Mouse (Mus musculus): Measurements from ENCODE around the gene Sap18b. TPM values are rescaled to one million over a fixed set of nuclear protein-coding genes. Genes with fewer than 3 reads are reported as not detected.
"Not testable (repeated sequence)": the region's sequence is repeated elsewhere in the genome, so short reads cannot be mapped to it uniquely, and the experiment has no call there.

Gene Sap18b
- polyA plus RNA-seq, 1 experiment from 2014 or later, result 398 TPM

GRCm38 (mm10) chr8:95863761-95864440, 38.8 kb downstream of the Sap18b start:
- not testable (repeated sequence) for DNase-seq (ENCODE audit: low spot score); H3K4me3 ChIP-seq; H3K4me1 ChIP-seq; H3K27ac ChIP-seq; H3K27me3 ChIP-seq (ENCODE audit: insufficient read depth, poor library complexity, severe bottlenecking); H3K9me3 ChIP-seq
- H3K36me3 ChIP-seq, result peaks cover 56% of the 10 kb centered on the region
- 68% methylated on average over 11 of the region's 11 CpGs for WGBS

- not testable (repeated sequence) for H3K4me3 ChIP-seq; H3K4me1 ChIP-seq; H3K27ac ChIP-seq; H3K27me3 ChIP-seq (ENCODE audit: insufficient read depth, poor library complexity, severe bottlenecking); H3K9me3 ChIP-seq
- DNase-seq (ENCODE audit: low spot score), result peak; percentile 66
- WGBS, result 93% methylated on average over 18 of the region's 18 CpGs
- H3K36me3 ChIP-seq, result peaks cover 65% of the 10 kb centered on the region
These were observed 39.7 kb downstream of the Sap18b start for GRCm38 (mm10) chr8:95864851-95865250.

DNA sequence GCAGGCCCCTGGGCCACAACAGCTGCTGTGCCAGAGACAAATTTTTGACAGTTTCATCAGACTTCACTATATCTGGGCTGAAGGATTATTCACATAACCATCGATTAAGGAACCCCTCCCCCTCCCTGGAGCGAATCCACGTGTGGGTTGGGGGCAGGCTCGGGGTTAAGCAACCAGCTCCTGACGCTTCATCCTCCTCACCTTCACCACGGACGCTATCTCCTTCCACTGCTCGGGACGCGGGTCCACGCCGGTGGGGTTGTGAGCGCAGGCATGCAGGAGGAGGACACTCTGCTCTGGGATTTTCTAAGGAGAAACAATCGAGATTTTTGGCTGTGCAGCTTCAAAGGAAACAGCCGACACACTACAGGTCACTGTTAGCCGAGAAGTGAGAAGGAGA, 46.5 kb downstream of the Sap18b start:
- WGBS, result 84% methylated on average over 16 of the region's 16 CpGs
- Histone ChIP-seq H3K36me3 (peaks cover 100% of the 10 kb centered on the region), H3K4me1 (no peaks in the 10 kb centered on the region), H3K27ac (no peak overlapping the region), H3K27me3 (ENCODE audit: insufficient read depth, poor library complexity, severe bottlenecking) (no peaks in the 10 kb centered on the region), H3K9me3 (no peaks in the 10 kb centered on the region), H3K4me3 (no peak overlapping the region)
- DNase-seq (ENCODE audit: low spot score), result peak; percentile 56

DNA sequence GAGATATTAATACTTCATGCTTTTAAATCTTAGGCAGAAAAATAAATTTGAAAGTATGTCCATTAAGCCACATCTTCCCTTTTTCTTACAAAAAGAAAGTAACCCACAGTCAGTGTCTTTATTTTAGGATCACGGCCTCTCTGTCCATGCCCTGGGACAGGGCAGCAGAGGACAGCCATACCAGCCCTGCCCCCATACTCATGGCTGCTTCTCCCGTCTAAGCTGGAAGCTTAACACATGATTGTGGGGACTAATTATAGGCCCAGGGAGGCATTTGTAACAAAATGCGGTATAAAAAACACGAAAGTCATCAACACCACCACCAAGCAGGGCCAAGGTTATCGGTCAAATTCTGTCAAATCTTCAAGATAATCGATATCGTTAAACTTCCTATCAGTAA, 50.1 kb downstream of the Sap18b start:
- 90% methylated on average over 7 of the region's 7 CpGs for WGBS
- Histone ChIP-seq H3K27me3 (ENCODE audit: insufficient read depth, poor library complexity, severe bottlenecking) (no peaks in the 10 kb centered on the region), H3K4me1 (peaks cover 12% of the 10 kb centered on the region; the same call in 1 of the 2 replicates), H3K9me3 (no peaks in the 10 kb centered on the region), H3K36me3 (peaks cover 76% of the 10 kb centered on the region), H3K27ac (no peak overlapping the region), H3K4me3 (no peak overlapping the region)
- no peak for DNase-seq (ENCODE audit: low spot score)

Other genes with a start within 250 kb of the Sap18b start
- not detected in 2 replicates for gene Prss54, start 249.0 kb upstream of the Sap18b start, polyA plus RNA-seq (2016; fragmentation: Nextera tagmentation; extraction: Ambion mirVana)
- gene Gins3, start 191.9 kb upstream of the Sap18b start, polyA plus RNA-seq (2016; fragmentation: Nextera tagmentation; extraction: Ambion mirVana), result 20.3 and 20.7 TPM in 2 replicates
- gene Ndrg4, start 148.4 kb upstream of the Sap18b start, polyA plus RNA-seq (2016; fragmentation: Nextera tagmentation; extraction: Ambion mirVana), result 141 and 294 TPM in 2 replicates
- gene Setd6, start 109.5 kb upstream of the Sap18b start, polyA plus RNA-seq (2016; fragmentation: Nextera tagmentation; extraction: Ambion mirVana), result 24.5 and 30.2 TPM in 2 replicates
- 81.1 and 87.1 TPM in 2 replicates for gene Cnot1, start 17.9 kb upstream of the Sap18b start, polyA plus RNA-seq (2016; fragmentation: Nextera tagmentation; extraction: Ambion mirVana)
- gene Slc38a7, start 28.2 kb downstream of the Sap18b start, polyA plus RNA-seq (2016; fragmentation: Nextera tagmentation; extraction: Ambion mirVana), result 13.5 and 14.3 TPM in 2 replicates
- gene Got2, start 63.2 kb downstream of the Sap18b start, polyA plus RNA-seq (2016; fragmentation: Nextera tagmentation; extraction: Ambion mirVana), result 244 and 290 TPM in 2 replicates